Mouse (Mus musculus) forebrain, embryonic 11.5 days (tissue): ENCODE data around the gene Rps6ka3. TPM values are rescaled to one million over a fixed set of nuclear protein-coding genes. Genes with fewer than 3 reads are reported as not detected.
A peak's percentile ranks its signal among the peaks of the same experiment; 100 is the strongest.

Experiments
- ATAC-seq: fragments of 200-750 bp; cut with Nextera tagmentation; replicated peaks from 2 replicates; pipeline ENCODE4 v1.8.0; 2017; ENCODE audit warnings: moderate TSS enrichment; ENCODE audit not compliant: low FRiP score
- DNase-seq: peaks from one replicate; pipeline ENCODE4 v3.0.0-alpha.2; 2017; ENCODE audit warnings: low spot score
- H3K27ac ChIP-seq: fragments of 300-500 bp; sonication (generic); 2 replicates; pipeline ENCODE4 v1.5.1; 2014; ENCODE audit warnings: low read depth, low read length
- H3K27me3 ChIP-seq: fragments of 300-500 bp; sonication (generic); 2 replicates; pipeline ENCODE4 v1.6.1; 2014; ENCODE audit warnings: mild to moderate bottlenecking, low read length, mixed read lengths; ENCODE audit not compliant: control insufficient read depth, insufficient read depth
- H3K36me3 ChIP-seq: fragments of 300-500 bp; sonication (generic); 2 replicates; pipeline ENCODE4 v1.6.1; 2014; ENCODE audit warnings: mild to moderate bottlenecking, low read length, moderate library complexity, mixed read lengths; ENCODE audit not compliant: control insufficient read depth, insufficient read depth
- H3K4me1 ChIP-seq: fragments of 300-500 bp; sonication (generic); replicated peaks from 2 replicates; pipeline ENCODE4 v1.6.1; 2014; ENCODE audit warnings: low read length, mixed read lengths; ENCODE audit not compliant: control insufficient read depth, insufficient read depth
- H3K4me2 ChIP-seq: fragments of 300-500 bp; sonication (generic); 2 replicates; pipeline ENCODE4 v1.6.1; 2014; ENCODE audit warnings: low read depth, mild to moderate bottlenecking, low read length, moderate library complexity, mixed read lengths; ENCODE audit not compliant: severe bottlenecking
- H3K4me3 ChIP-seq: fragments of 300-500 bp; sonication (generic); 2 replicates; pipeline ENCODE4 v1.5.1; 2014; ENCODE audit warnings: low read depth, low read length
- H3K9ac ChIP-seq: fragments of 300-500 bp; sonication (generic); 2 replicates; pipeline ENCODE4 v1.6.1; 2014; ENCODE audit warnings: low read length
- H3K9me3 ChIP-seq: fragments of 300-500 bp; sonication (generic); 2 replicates; pipeline ENCODE4 v1.6.1; 2016; ENCODE audit warnings: low read length, mixed read lengths; ENCODE audit not compliant: control insufficient read depth
- WGBS: fragments of 180-500 bp; shearing (Covaris S2); extraction: QIAGEN DNeasy Blood & Tissue Kit; methylation state at CpG from one replicate; pipeline ENCODE4 v1.1.7; 2014; 5-methylcytosine and 5-hydroxymethylcytosine counted together
- polyA plus RNA-seq: library from polyadenylated mRNA; unstranded; fragments of >200 nt; fragmentation: Nextera tagmentation; extraction: Ambion mirVana; gene quantifications from 2 replicates; pipeline ENCODE4 v1.2.1, GENCODE M21; 2014

Gene Rps6ka3
- polyA plus RNA-seq, 1 experiment from 2014 or later: 5.3 TPM

DNA sequence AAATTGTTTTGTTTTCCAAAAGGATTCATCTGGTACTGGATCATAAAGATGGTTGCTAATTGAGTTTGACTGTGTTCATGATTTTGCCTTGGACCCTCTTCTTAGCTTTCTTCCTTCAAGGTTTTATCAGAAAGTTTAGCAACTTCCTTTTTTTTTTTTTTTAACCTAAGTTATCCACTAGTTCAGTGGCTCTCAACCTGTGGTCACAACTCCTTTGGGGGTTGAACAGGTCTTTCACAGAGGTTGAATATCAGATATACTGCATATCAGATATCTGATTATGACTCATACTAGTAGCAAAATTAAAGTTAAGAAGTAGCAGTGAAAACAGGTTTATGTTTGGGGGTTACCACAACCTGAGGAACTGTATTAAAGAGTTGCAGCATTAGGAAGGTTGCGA, 85.8 kb downstream of the Rps6ka3 start:
- Histone ChIP-seq H3K4me2 (no peak overlapping the region), H3K4me3 (no peak overlapping the region), H3K9me3 (no peaks in the 10 kb centered on the region), H3K4me1 (no peaks in the 10 kb centered on the region), H3K36me3 (no peaks in the 10 kb centered on the region), H3K27me3 (no peaks in the 10 kb centered on the region), H3K9ac (no peak overlapping the region), H3K27ac (no peak overlapping the region)
- ATAC-seq (no peak), DNase-seq (no peak)
- 90% methylated on average over 1 of the region's 1 CpGs for WGBS

DNA sequence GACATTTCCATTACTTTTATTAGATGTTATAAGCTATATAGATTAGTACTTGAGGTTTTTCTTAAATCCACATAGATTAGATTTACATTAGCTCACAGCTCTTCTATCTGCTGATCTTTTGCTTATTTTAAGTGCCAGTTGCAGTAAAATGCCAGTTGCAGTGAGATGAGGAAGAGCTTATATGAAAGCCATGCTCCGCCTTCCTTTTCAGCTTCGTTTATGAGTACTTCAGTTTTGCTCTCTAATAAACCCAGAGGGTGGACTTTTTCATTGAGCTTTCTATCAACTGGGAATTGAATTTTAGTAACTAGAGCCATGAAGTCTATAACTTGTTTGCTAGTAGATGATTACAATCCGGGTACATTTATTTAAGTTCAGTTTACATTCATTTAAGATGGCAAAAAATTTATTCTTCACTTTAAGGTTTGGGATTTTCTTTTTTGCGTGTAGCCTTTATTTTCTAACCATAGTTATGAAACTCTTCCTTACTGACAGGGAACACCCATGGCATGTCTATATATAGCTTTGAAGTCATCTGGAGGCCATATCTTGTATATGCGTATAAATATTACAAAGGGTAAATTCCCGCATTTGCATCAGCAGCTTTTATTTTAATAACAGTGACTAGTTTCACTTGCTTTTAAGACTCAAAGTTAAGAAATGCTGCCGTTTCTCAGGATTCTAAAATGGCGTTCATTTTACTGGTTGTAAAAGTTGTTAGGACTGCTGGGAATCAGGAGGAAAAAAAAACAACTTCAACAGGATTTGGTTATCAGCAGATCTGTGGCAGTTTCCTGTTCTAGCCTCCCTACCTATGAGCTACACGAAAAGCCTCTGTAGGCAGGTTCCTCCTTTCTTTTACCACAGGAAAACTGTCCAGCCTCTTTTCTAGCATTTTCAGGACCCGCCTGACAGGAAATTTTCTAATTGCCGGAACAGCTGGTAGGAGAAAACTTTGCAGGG, 92.5 kb downstream of the Rps6ka3 start:
- WGBS: 87% methylated on average over 11 of the region's 11 CpGs
- H3K9ac ChIP-seq: no peak overlapping the region
- no peak overlapping the region for H3K27ac ChIP-seq
- ATAC-seq: no peak
- no peak overlapping the region for H3K4me2 ChIP-seq
- no peaks in the 10 kb centered on the region for H3K36me3 ChIP-seq
- H3K4me1 ChIP-seq: no peaks in the 10 kb centered on the region
- no peak overlapping the region for H3K4me3 ChIP-seq
- no peaks in the 10 kb centered on the region for H3K9me3 ChIP-seq
- DNase-seq: no peak
- no peaks in the 10 kb centered on the region; the same call in 1 of the 2 replicates for H3K27me3 ChIP-seq

DNA sequence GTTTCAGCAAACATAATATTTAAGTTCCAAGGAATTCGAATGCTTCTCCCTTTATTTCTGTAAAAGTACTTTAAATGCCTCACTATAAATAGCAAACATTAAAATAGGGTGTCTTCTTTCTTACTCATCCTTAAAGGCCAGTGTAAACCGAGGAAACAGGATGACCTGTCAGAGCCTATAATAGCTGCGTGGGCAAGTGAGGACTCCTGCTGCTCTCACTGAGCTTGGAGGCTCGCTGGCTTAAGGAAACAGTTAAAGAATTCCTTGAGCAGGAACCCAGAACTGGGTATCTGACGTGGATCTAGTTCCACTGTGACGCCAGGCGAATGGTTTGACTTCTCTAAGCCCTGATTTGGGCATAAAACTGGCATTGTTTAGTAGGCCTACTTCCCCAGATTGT, 105.2 kb downstream of the Rps6ka3 start:
- DNase-seq (no peak), ATAC-seq (no peak)
- Histone ChIP-seq H3K4me2 (no peak overlapping the region), H3K27me3 (no peaks in the 10 kb centered on the region), H3K9me3 (no peaks in the 10 kb centered on the region), H3K4me1 (no peaks in the 10 kb centered on the region), H3K4me3 (no peak overlapping the region), H3K36me3 (no peaks in the 10 kb centered on the region), H3K9ac (no peak overlapping the region), H3K27ac (no peak overlapping the region)
- WGBS: 52% methylated on average over 7 of the region's 7 CpGs

DNA sequence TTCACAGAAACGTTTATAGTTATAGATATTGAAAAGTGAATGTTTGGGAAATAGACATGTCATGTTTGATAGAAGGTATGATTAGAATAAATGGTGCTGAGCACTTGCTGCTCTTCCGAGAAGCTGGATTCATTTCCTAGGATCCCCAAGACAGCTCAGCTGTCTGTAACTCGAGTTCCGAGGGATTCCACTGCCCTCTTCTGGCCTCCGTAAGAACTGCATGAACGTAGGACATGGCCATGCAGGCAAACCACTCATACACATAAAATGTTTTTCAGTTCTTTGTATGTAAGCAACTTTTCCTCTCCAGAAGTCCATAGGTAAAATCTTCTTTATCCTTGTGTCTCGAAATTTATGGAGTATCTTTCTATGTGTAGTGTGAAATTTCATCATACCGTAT, 111.2 kb downstream of the Rps6ka3 start:
- no peaks in the 10 kb centered on the region for H3K36me3 ChIP-seq
- no peak overlapping the region for H3K4me3 ChIP-seq
- H3K27me3 ChIP-seq: no peaks in the 10 kb centered on the region
- peak; percentile 66 for ATAC-seq
- H3K4me1 ChIP-seq: no peaks in the 10 kb centered on the region
- DNase-seq: peak; percentile 71
- WGBS: 33% methylated on average over 8 of the region's 8 CpGs
- H3K9me3 ChIP-seq: no peaks in the 10 kb centered on the region
- no peak overlapping the region for H3K9ac ChIP-seq
- no peak overlapping the region for H3K27ac ChIP-seq
- H3K4me2 ChIP-seq: no peak overlapping the region

DNA sequence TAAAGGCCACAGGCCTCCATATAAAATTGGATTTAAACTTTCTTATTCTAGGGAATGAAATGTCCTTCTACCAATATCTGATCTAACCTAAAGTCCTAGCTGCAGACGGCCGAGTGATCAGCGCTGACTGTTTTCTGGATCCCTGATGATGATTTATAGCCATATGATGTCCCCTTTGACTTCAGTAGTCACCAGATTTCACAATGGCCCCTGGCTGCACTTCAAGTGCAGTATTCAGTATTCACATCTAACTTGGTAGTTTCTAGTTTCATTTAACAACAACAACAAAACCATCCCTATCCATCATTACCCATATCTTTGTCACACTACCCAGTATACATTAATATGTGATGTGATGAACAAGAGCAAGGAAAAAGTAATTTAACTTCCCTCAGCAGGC, 154.4 kb downstream of the Rps6ka3 start:
- H3K9ac ChIP-seq: no peak overlapping the region
- no peak overlapping the region for H3K27ac ChIP-seq
- WGBS: 96% methylated on average over 3 of the region's 3 CpGs
- DNase-seq: no peak
- no peak overlapping the region for H3K4me2 ChIP-seq
- no peaks in the 10 kb centered on the region for H3K9me3 ChIP-seq
- no peak for ATAC-seq
- no peak overlapping the region for H3K4me3 ChIP-seq
- no peaks in the 10 kb centered on the region for H3K4me1 ChIP-seq
- H3K36me3 ChIP-seq: no peaks in the 10 kb centered on the region; the same call in 1 of the 2 replicates
- no peaks in the 10 kb centered on the region for H3K27me3 ChIP-seq

DNA sequence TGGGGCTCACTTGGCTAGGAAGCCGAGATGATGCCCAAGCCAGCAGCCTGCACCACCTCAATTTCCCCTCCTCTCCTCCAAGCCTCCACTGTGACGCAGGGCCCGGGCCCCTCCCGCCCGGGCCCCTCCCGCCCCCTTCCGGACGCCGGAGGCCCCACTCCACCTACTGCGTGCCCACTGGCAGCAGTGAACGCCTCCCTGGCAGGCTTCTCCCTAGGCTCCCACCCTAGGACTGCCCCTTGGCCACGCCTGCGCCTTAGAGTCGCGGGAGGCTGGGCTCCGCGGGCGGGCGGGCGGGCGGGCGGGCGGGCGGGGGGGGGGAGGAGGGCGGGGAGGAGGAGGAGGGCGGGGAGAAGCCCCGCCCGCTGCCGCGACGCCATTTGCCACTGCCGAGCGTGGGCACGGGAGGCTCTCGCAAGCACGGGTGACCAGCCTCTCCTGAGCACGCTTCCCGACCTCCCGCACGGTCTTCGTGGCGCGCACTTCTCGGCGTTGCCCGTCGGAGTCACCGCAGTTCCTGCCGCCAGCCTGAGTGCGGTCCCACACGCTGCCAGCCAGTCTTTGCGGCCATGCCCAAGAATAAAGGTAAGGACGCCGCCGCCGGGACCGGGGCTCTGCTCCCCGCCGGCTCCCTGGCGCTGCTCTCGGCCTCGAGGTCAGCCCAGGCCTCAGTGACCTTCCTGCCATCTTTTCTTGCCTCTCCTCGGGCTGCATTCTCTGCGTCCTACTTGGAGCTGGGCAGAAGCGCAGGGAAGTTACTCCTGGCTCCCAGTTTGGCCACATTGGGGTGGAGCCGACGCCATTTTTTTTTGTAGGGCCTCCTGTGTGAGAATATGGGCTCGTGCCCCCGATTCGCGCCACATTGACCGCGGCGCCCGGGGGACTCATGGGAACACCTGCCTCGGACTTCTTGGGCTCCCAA, 162.0 kb downstream of the Rps6ka3 start, which contains the start of gene Eif1ax:
Gene Eif1ax (plus strand): TSS at position 348 of the 922 bp plus-strand sequence.
- Histone ChIP-seq H3K4me1 (no peaks in the 10 kb centered on the region), H3K4me2 (peak within 1 kb of the TSS; percentile 49), H3K27me3 (no peaks in the 10 kb centered on the region), H3K27ac (0 out of 2 replicates have a peak within 1 kb of the TSS, but pooled peaks have one; percentile 18), H3K9me3 (no peaks in the 10 kb centered on the region), H3K36me3 (no peaks in the 10 kb centered on the region), H3K4me3 (peak within 1 kb of the TSS; percentile 60), H3K9ac (peak within 1 kb of the TSS; percentile 74)
- 22% methylated on average over 47 of the region's 76 CpGs for WGBS
- peak; percentile 85 for DNase-seq
- ATAC-seq: peak; percentile 100

DNA sequence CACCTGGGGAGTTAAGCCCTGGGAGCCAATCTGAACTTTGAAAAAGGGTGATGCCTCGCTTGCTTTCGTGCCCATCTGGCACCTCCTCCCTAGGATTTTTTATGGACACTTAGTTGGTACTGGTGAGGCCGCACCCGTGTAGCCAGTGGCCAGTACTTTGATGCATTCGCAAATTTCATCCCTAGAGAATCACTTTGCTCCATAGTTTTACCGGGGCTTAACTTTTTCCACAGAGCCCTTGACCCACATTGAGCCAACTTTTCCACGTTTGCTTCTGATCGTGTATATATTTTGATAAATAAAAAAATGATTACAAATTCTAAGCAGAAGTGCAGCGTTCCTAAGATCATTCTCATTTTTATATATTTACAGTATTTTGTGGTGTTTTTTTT, 162.6 kb downstream of the Rps6ka3 start:
- Histone ChIP-seq H3K36me3 (no peaks in the 10 kb centered on the region; the same call in 1 of the 2 replicates), H3K4me3 (peak overlapping the region; percentile 60), H3K4me1 (no peaks in the 10 kb centered on the region), H3K4me2 (peak overlapping the region; percentile 49), H3K27ac (0 out of 2 replicates have a peak overlapping the region, but pooled peaks have one; percentile 18), H3K9ac (peak overlapping the region; percentile 74), H3K27me3 (no peaks in the 10 kb centered on the region), H3K9me3 (no peaks in the 10 kb centered on the region)
- ATAC-seq (no peak), DNase-seq (no peak)
- WGBS: 26% methylated on average over 9 of the region's 9 CpGs

DNA sequence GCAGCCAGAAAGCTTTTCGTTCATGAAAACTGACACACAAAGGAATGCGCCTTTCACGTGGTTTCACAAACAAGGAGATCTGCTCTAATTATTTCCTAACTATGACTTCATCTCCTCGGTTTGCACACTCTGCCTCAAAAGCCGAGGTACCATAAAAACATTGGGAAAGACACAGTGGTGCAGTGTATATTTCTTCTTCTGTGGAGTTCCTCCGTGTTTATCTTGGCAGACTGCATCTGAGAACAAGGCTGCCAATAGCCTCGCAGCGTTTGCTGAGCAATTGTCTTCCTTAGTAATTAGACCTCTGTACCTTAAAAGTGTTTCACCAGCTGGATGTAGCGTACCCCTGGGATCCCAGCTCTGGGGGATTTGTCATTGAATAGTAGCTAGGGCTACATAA, 177.0 kb downstream of the Rps6ka3 start:
- H3K27ac ChIP-seq: no peak overlapping the region
- no peak overlapping the region for H3K9ac ChIP-seq
- no peak overlapping the region for H3K4me3 ChIP-seq
- no peaks in the 10 kb centered on the region for H3K9me3 ChIP-seq
- no peak overlapping the region for H3K4me2 ChIP-seq
- H3K36me3 ChIP-seq: no peaks in the 10 kb centered on the region; the same call in 1 of the 2 replicates
- no peak for DNase-seq
- H3K27me3 ChIP-seq: no peaks in the 10 kb centered on the region
- H3K4me1 ChIP-seq: no peaks in the 10 kb centered on the region
- no peak for ATAC-seq
- WGBS: 81% methylated on average over 9 of the region's 9 CpGs
